Mouse (Mus musculus): Measurements from ENCODE around the gene Lpp. TPM values are rescaled to one million over a fixed set of nuclear protein-coding genes. Genes with fewer than 3 reads are reported as not detected.
A peak's percentile ranks its signal among the peaks of the same experiment; 100 is the strongest.

Lpp gene
- polyA plus RNA-seq, 1 experiment from 2014 or later, result 79.9 TPM

- Histone ChIP-seq H3K4me3 (ENCODE audit: low read depth, low read length) (no peak overlapping the region), H3K27ac (ENCODE audit: low read depth) (no peak overlapping the region), H3K4me2 (no peak overlapping the region), H3K4me1 (ENCODE audit: insufficient read depth) (no peaks in the 10 kb centered on the region), H3K27me3 (ENCODE audit: insufficient read depth, low read length) (no peaks in the 10 kb centered on the region), H3K9ac (no peak overlapping the region), H3K36me3 (ENCODE audit: insufficient read depth) (peaks cover 20% of the 10 kb centered on the region; the same call in 1 of the 2 replicates), H3K9me3 (ENCODE audit: low read depth, low read length) (no peaks in the 10 kb centered on the region)
- ATAC-seq (ENCODE audit: insufficient read depth), result no peak
- no peak for TF ChIP-seq CTCF (IDR thresholded peaks at IDR 0.05; ENCODE audit: low read depth)
- WGBS, result 85% methylated on average over 1 of the region's 1 CpGs
- DNase-seq, result no peak
These were observed 584.9 kb downstream of the Lpp start for GRCm38 (mm10) chr16:24978226-24978625.

GRCm38 (mm10) chr16:24979391-24979790 is 586.1 kb downstream of the Lpp start:
- no peak overlapping the region for H3K4me2 ChIP-seq
- no peak for ATAC-seq (ENCODE audit: insufficient read depth)
- no peak overlapping the region for H3K9ac ChIP-seq
- no peak for DNase-seq
- no peaks in the 10 kb centered on the region for H3K4me1 ChIP-seq (ENCODE audit: insufficient read depth)
- peaks cover 20% of the 10 kb centered on the region; the same call in 1 of the 2 replicates for H3K36me3 ChIP-seq (ENCODE audit: insufficient read depth)
- H3K4me3 ChIP-seq (ENCODE audit: low read depth, low read length), result no peak overlapping the region
- 92% methylated on average over 4 of the region's 4 CpGs for WGBS
- no peak for TF ChIP-seq CTCF (IDR thresholded peaks at IDR 0.05; ENCODE audit: low read depth)
- H3K9me3 ChIP-seq (ENCODE audit: low read depth, low read length), result no peaks in the 10 kb centered on the region
- H3K27me3 ChIP-seq (ENCODE audit: insufficient read depth, low read length), result no peaks in the 10 kb centered on the region
- H3K27ac ChIP-seq (ENCODE audit: low read depth), result no peak overlapping the region

GRCm38 (mm10) chr16:24982828-24983227 is 589.5 kb downstream of the Lpp start:
- Histone ChIP-seq H3K4me2 (no peak overlapping the region), H3K4me3 (ENCODE audit: low read depth, low read length) (no peak overlapping the region), H3K27me3 (ENCODE audit: insufficient read depth, low read length) (no peaks in the 10 kb centered on the region), H3K36me3 (ENCODE audit: insufficient read depth) (peaks cover 16% of the 10 kb centered on the region; the same call in 1 of the 2 replicates), H3K9me3 (ENCODE audit: low read depth, low read length) (no peaks in the 10 kb centered on the region), H3K27ac (ENCODE audit: low read depth) (no peak overlapping the region), H3K9ac (no peak overlapping the region), H3K4me1 (ENCODE audit: insufficient read depth) (no peaks in the 10 kb centered on the region)
- ATAC-seq (ENCODE audit: insufficient read depth) (no peak), DNase-seq (peak; percentile 51)
- TF ChIP-seq CTCF (IDR thresholded peaks at IDR 0.05; ENCODE audit: low read depth), result no peak
- WGBS, result 47% methylated on average over 4 of the region's 4 CpGs

GRCm38 (mm10) chr16:24990331-24990730 is 597.0 kb downstream of the Lpp start:
- Histone ChIP-seq H3K9ac (no peak overlapping the region), H3K36me3 (ENCODE audit: insufficient read depth) (peaks cover 2% of the 10 kb centered on the region; the same call in 1 of the 2 replicates), H3K4me2 (no peak overlapping the region), H3K4me3 (ENCODE audit: low read depth, low read length) (no peak overlapping the region), H3K9me3 (ENCODE audit: low read depth, low read length) (no peaks in the 10 kb centered on the region), H3K4me1 (ENCODE audit: insufficient read depth) (no peaks in the 10 kb centered on the region), H3K27me3 (ENCODE audit: insufficient read depth, low read length) (no peaks in the 10 kb centered on the region), H3K27ac (ENCODE audit: low read depth) (no peak overlapping the region)
- 75% methylated on average over 11 of the region's 11 CpGs for WGBS
- no peak for TF ChIP-seq CTCF (IDR thresholded peaks at IDR 0.05; ENCODE audit: low read depth)
- no peak for ATAC-seq (ENCODE audit: insufficient read depth)
- no peak for DNase-seq

- no peak for DNase-seq
- WGBS, result 79% methylated on average over 10 of the region's 10 CpGs
- no peak overlapping the region for H3K4me3 ChIP-seq (ENCODE audit: low read depth, low read length)
- no peak overlapping the region for H3K9ac ChIP-seq
- no peak for TF ChIP-seq CTCF (IDR thresholded peaks at IDR 0.05; ENCODE audit: low read depth)
- no peaks in the 10 kb centered on the region for H3K9me3 ChIP-seq (ENCODE audit: low read depth, low read length)
- no peak for ATAC-seq (ENCODE audit: insufficient read depth)
- H3K27me3 ChIP-seq (ENCODE audit: insufficient read depth, low read length), result no peaks in the 10 kb centered on the region
- H3K36me3 ChIP-seq (ENCODE audit: insufficient read depth), result peaks cover 2% of the 10 kb centered on the region; the same call in 1 of the 2 replicates
- no peaks in the 10 kb centered on the region for H3K4me1 ChIP-seq (ENCODE audit: insufficient read depth)
- H3K27ac ChIP-seq (ENCODE audit: low read depth), result no peak overlapping the region
- H3K4me2 ChIP-seq, result no peak overlapping the region
These were observed 597.8 kb downstream of the Lpp start for GRCm38 (mm10) chr16:24991059-24991541.

- H3K27ac ChIP-seq (ENCODE audit: low read depth), result no peak overlapping the region
- 52% methylated on average over 3 of the region's 3 CpGs for WGBS
- ATAC-seq (ENCODE audit: insufficient read depth), result no peak
These were observed 598.7 kb downstream of the Lpp start for GRCm38 (mm10) chr16:24991995-24992394.

GRCm38 (mm10) chr16:24992494-24992893 is 599.2 kb downstream of the Lpp start:
- Histone ChIP-seq H3K9ac (no peak overlapping the region), H3K9me3 (ENCODE audit: low read depth, low read length) (no peaks in the 10 kb centered on the region), H3K27ac (ENCODE audit: low read depth) (no peak overlapping the region), H3K4me2 (no peak overlapping the region), H3K4me1 (ENCODE audit: insufficient read depth) (no peaks in the 10 kb centered on the region), H3K4me3 (ENCODE audit: low read depth, low read length) (no peak overlapping the region), H3K27me3 (ENCODE audit: insufficient read depth, low read length) (no peaks in the 10 kb centered on the region), H3K36me3 (ENCODE audit: insufficient read depth) (peaks cover 2% of the 10 kb centered on the region; the same call in 1 of the 2 replicates)
- ATAC-seq (ENCODE audit: insufficient read depth), result no peak
- WGBS, result 84% methylated on average over 11 of the region's 11 CpGs
- no peak for DNase-seq
- no peak for TF ChIP-seq CTCF (IDR thresholded peaks at IDR 0.05; ENCODE audit: low read depth)

More at GRCm38 (mm10) chr16:24991995-24992394, 598.7 kb downstream of the Lpp start:
- H3K4me3 ChIP-seq (ENCODE audit: low read depth, low read length), result no peak overlapping the region
- H3K9me3 ChIP-seq (ENCODE audit: low read depth, low read length), result no peaks in the 10 kb centered on the region
- no peak overlapping the region for H3K4me2 ChIP-seq
- DNase-seq, result no peak
- TF ChIP-seq CTCF (IDR thresholded peaks at IDR 0.05; ENCODE audit: low read depth), result no peak
- H3K9ac ChIP-seq, result no peak overlapping the region
- no peaks in the 10 kb centered on the region for H3K4me1 ChIP-seq (ENCODE audit: insufficient read depth)
- H3K27me3 ChIP-seq (ENCODE audit: insufficient read depth, low read length), result no peaks in the 10 kb centered on the region
- peaks cover 2% of the 10 kb centered on the region; the same call in 1 of the 2 replicates for H3K36me3 ChIP-seq (ENCODE audit: insufficient read depth)
